Mouse (Mus musculus): Measurements from ENCODE around the gene Pla2r1. TPM values are rescaled to one million over a fixed set of nuclear protein-coding genes. Genes with fewer than 3 reads are reported as not detected.

Pla2r1 gene
- polyA plus RNA-seq, 1 experiment: 0.79 TPM

DNA sequence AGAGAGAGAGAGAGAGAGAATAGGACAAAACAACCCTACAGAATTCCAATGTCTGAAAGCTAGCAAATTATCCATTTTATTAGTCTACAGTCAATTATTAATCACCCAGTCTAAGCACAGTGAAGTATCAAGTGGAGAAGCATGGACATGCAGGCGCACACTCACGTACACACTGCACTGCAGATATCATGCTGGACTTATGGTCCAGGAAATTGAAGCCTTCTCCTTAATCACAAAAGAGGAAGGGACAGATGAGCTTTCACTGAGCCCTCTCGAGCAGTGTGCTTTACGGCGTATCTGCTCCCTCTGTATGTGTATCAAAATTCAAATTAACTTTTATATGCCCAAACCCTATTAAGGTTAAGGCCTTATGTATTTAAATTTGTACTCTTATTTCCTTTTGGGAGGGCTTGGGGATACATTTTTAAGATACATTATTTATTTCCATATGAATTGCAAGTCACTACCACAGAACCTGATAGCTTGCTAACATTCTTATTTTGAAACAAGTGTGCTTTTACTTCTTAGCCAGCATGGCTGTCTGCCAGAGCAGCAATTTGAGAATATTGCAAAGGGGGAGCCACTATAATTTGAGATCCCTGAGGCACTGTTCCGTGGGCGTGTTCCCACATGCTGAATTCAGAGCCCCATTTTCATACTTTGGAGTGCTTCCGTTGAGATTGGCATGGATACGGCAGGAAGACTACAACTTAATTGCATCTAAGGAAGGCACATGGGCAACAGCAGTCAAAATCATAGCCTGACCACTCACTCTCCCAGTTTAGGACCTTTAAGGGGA, 108.2 kb downstream of the Pla2r1 start:
- Histone ChIP-seq H3ac (ENCODE audit: control insufficient read depth, insufficient read length) (no peak overlapping the region), H3K4me3 (no peak overlapping the region), H3K4me2 (ENCODE audit: low read depth) (peak overlapping the region; percentile 12), H3K79me2 (ENCODE audit: control insufficient read depth, insufficient read depth) (no peaks in the 10 kb centered on the region), H3K27me3 (ENCODE audit: control insufficient read depth, insufficient read depth, insufficient read length) (no peaks in the 10 kb centered on the region), H3K36me3 (ENCODE audit: control insufficient read depth, insufficient read depth) (no peaks in the 10 kb centered on the region)
- no peak for TF ChIP-seq E2F4 (IDR thresholded peaks at IDR 0.05; ENCODE audit: insufficient read depth)
- TF ChIP-seq POLR2AphosphoS2 (IDR thresholded peaks at IDR 0.05; ENCODE audit: insufficient read length, low read depth): no peak

DNA sequence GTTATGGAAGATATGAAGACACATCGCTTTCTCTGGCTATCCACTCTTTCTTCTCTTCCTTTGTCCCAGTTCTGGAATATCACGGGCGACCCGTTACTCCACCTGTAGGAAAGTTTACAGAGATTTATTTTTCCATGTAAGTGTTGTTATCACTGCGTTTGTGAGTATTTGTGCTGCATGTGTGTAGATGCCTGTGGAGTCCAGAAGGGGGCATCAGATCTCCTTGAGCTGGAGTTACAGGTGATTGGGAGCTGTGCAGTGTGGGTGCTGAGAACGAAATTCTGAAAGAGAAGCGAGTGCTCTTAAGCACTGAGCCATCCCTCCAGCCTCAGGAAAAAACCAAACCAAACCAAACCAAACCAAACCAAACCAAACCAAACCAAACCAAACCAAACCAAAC, 109.8 kb downstream of the Pla2r1 start:
- H3ac ChIP-seq (ENCODE audit: control insufficient read depth, insufficient read length): no peak overlapping the region
- no peak overlapping the region for H3K4me2 ChIP-seq (ENCODE audit: low read depth)
- no peaks in the 10 kb centered on the region for H3K36me3 ChIP-seq (ENCODE audit: control insufficient read depth, insufficient read depth)
- no peaks in the 10 kb centered on the region for H3K79me2 ChIP-seq (ENCODE audit: control insufficient read depth, insufficient read depth)
- no peak overlapping the region for H3K4me3 ChIP-seq
- H3K27me3 ChIP-seq (ENCODE audit: control insufficient read depth, insufficient read depth, insufficient read length): no peaks in the 10 kb centered on the region
- TF ChIP-seq TCF3 (IDR thresholded peaks at IDR 0.05; ENCODE audit: insufficient read length, low read depth) (no peak), CEBPB (IDR thresholded peaks at IDR 0.05; ENCODE audit: insufficient read depth, poor library complexity, severe bottlenecking) (no peak), POLR2A (IDR thresholded peaks at IDR 0.05; ENCODE audit: insufficient read length, low read depth) (no peak), MYOG (IDR thresholded peaks at IDR 0.05; ENCODE audit: control insufficient read depth in 1 of 3, insufficient read depth in 1 of 3, insufficient read length in 2 of 3, low read depth in 2 of 3) (no peak), POLR2AphosphoS2 (IDR thresholded peaks at IDR 0.05; ENCODE audit: insufficient read length, low read depth) (no peak), SRF (IDR thresholded peaks at IDR 0.05; ENCODE audit: control insufficient read depth, insufficient read length, low read depth) (no peak), E2F4 (IDR thresholded peaks at IDR 0.05; ENCODE audit: insufficient read depth) (no peak), MAX (IDR thresholded peaks at IDR 0.05; ENCODE audit: low read depth) (no peak), MYOD1 (IDR thresholded peaks at IDR 0.05; ENCODE audit: control insufficient read depth in 1 of 3, insufficient read length in 2 of 3, low read depth in 2 of 3) (no peak), REST (IDR thresholded peaks at IDR 0.05; ENCODE audit: insufficient read depth, insufficient read length) (no peak), TCF12 (IDR thresholded peaks at IDR 0.05; ENCODE audit: insufficient read depth, poor library complexity, severe bottlenecking) (no peak), USF1 (IDR thresholded peaks at IDR 0.05; ENCODE audit: low read depth) (no peak)

DNA sequence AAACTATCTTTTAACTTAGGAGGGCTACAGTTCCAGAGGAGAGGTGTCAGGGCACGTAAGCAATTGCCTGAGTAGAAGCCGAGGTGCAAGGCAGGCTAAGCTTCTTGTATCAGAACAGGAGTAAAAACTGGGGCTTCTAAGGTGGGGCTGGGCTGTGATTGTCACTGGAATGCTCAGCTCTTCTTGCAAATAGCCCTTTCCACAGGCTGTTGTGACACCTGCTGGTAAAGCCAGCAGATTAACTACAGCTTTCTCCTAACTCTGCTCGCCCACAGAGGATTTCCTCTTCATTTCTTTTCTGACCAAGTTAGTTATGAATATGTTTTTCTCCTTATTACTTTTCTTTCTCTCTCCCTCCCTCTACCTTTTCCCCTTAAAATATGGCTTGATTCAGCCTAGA, 111.2 kb downstream of the Pla2r1 start:
- Histone ChIP-seq H3K36me3 (ENCODE audit: control insufficient read depth, insufficient read depth) (no peaks in the 10 kb centered on the region), H3K4me3 (no peak overlapping the region), H3ac (ENCODE audit: control insufficient read depth, insufficient read length) (no peak overlapping the region), H3K27me3 (ENCODE audit: control insufficient read depth, insufficient read depth, insufficient read length) (no peaks in the 10 kb centered on the region), H3K4me2 (ENCODE audit: low read depth) (no peak overlapping the region), H3K79me2 (ENCODE audit: control insufficient read depth, insufficient read depth) (no peaks in the 10 kb centered on the region)
- TF ChIP-seq POLR2A (IDR thresholded peaks at IDR 0.05; ENCODE audit: insufficient read length, low read depth): no peak
- TF ChIP-seq MYOD1 (IDR thresholded peaks at IDR 0.05; ENCODE audit: control insufficient read depth in 1 of 3, insufficient read length in 2 of 3, low read depth in 2 of 3): no peak
- TF ChIP-seq TCF3 (IDR thresholded peaks at IDR 0.05; ENCODE audit: insufficient read length, low read depth): no peak
- TF ChIP-seq MYOG (IDR thresholded peaks at IDR 0.05; ENCODE audit: control insufficient read depth in 1 of 3, insufficient read depth in 1 of 3, insufficient read length in 2 of 3, low read depth in 2 of 3): no peak
- no peak for TF ChIP-seq USF1 (IDR thresholded peaks at IDR 0.05; ENCODE audit: low read depth)
- no peak for TF ChIP-seq CEBPB (IDR thresholded peaks at IDR 0.05; ENCODE audit: insufficient read depth, poor library complexity, severe bottlenecking)

DNA sequence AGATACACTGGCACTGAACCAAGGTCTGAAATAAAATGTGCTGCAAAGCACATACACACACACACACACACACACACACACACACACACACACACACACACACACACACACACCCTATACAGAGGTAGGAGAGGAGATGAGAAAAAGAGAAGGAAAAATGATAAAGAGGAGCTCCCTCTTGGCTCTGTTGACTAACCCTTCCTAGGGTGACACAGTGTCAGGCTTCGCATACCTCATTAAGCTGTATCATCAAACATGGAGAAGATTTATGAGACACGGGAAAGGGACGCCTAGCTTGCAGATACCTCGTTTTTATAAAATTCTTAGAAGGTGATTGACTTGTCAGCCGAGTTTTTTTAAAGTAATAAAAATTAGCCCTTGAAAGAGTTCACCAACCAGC, 116.3 kb downstream of the Pla2r1 start:
- TF ChIP-seq TCF3 (IDR thresholded peaks at IDR 0.05; ENCODE audit: insufficient read length, low read depth): no peak
- no peak for TF ChIP-seq CEBPB (IDR thresholded peaks at IDR 0.05; ENCODE audit: insufficient read depth, poor library complexity, severe bottlenecking)
- TF ChIP-seq USF1 (IDR thresholded peaks at IDR 0.05; ENCODE audit: low read depth): no peak
- no peak for TF ChIP-seq TCF12 (IDR thresholded peaks at IDR 0.05; ENCODE audit: insufficient read depth, poor library complexity, severe bottlenecking)
- no peak for TF ChIP-seq POLR2A (IDR thresholded peaks at IDR 0.05; ENCODE audit: insufficient read length, low read depth)
- no peak for TF ChIP-seq E2F4 (IDR thresholded peaks at IDR 0.05; ENCODE audit: insufficient read depth)
- no peak for TF ChIP-seq POLR2AphosphoS2 (IDR thresholded peaks at IDR 0.05; ENCODE audit: insufficient read length, low read depth)
- no peak for TF ChIP-seq MAX (IDR thresholded peaks at IDR 0.05; ENCODE audit: low read depth)
- TF ChIP-seq MYOG (IDR thresholded peaks at IDR 0.05; ENCODE audit: control insufficient read depth in 1 of 3, insufficient read depth in 1 of 3, insufficient read length in 2 of 3, low read depth in 2 of 3): no peak
- TF ChIP-seq MYOD1 (IDR thresholded peaks at IDR 0.05; ENCODE audit: control insufficient read depth in 1 of 3, insufficient read length in 2 of 3, low read depth in 2 of 3): no peak
- no peak for TF ChIP-seq REST (IDR thresholded peaks at IDR 0.05; ENCODE audit: insufficient read depth, insufficient read length)
- TF ChIP-seq SRF (IDR thresholded peaks at IDR 0.05; ENCODE audit: control insufficient read depth, insufficient read length, low read depth): no peak
- Histone ChIP-seq H3ac (ENCODE audit: control insufficient read depth, insufficient read length) (no peak overlapping the region), H3K4me2 (ENCODE audit: low read depth) (no peak overlapping the region), H3K4me3 (no peak overlapping the region), H3K27me3 (ENCODE audit: control insufficient read depth, insufficient read depth, insufficient read length) (no peaks in the 10 kb centered on the region), H3K79me2 (ENCODE audit: control insufficient read depth, insufficient read depth) (no peaks in the 10 kb centered on the region), H3K36me3 (ENCODE audit: control insufficient read depth, insufficient read depth) (no peaks in the 10 kb centered on the region)
